Mouse (Mus musculus) kidney, postnatal 14 days (tissue): ENCODE data around the gene Arhgef39.

Source experiments
- DNase-seq: peaks from one replicate; pipeline ENCODE4 v3.0.0; 2022; ENCODE audit warnings: mixed read lengths

Gene Arhgef39

GRCm38 (mm10) chr4:43499407-43500333, at the start of gene Arhgef39:
Gene Arhgef39 (minus strand): TSS chr4:43499695.
- peak; percentile 93 for DNase-seq

- DNase-seq, result no peak
These were observed 49.6 kb upstream of the Arhgef39 start for GRCm38 (mm10) chr4:43549055-43549454.

GRCm38 (mm10) chr4:43547160-43547559, 47.7 kb upstream of the Arhgef39 start:
- no peak for DNase-seq

- peak; percentile 48 for DNase-seq
These were observed 47.0 kb upstream of the Arhgef39 start for GRCm38 (mm10) chr4:43546375-43547047.

- no peak for DNase-seq
These were observed 42.5 kb upstream of the Arhgef39 start for GRCm38 (mm10) chr4:43542044-43542443.

GRCm38 (mm10) chr4:43536031-43536430, 36.5 kb upstream of the Arhgef39 start:
- DNase-seq, result no peak

GRCm38 (mm10) chr4:43535628-43536027, 36.1 kb upstream of the Arhgef39 start:
- DNase-seq, result no peak

GRCm38 (mm10) chr4:43533270-43533669, 33.8 kb upstream of the Arhgef39 start:
- DNase-seq, result peak; percentile 61

GRCm38 (mm10) chr4:43530581-43530980, 31.1 kb upstream of the Arhgef39 start:
- DNase-seq, result peak; percentile 78

GRCm38 (mm10) chr4:43530081-43530501, 30.6 kb upstream of the Arhgef39 start:
- no peak for DNase-seq

- no peak for DNase-seq
These were observed 29.0 kb upstream of the Arhgef39 start for GRCm38 (mm10) chr4:43528487-43528886.

- no peak for DNase-seq
These were observed 28.4 kb upstream of the Arhgef39 start for GRCm38 (mm10) chr4:43527880-43528279.

- DNase-seq, result peak; percentile 93
These were observed 20.5 kb upstream of the Arhgef39 start for GRCm38 (mm10) chr4:43519956-43520355.

- no peak for DNase-seq
These were observed 20.1 kb upstream of the Arhgef39 start for GRCm38 (mm10) chr4:43519551-43519950.

- no peak for DNase-seq
These were observed 16.5 kb upstream of the Arhgef39 start for GRCm38 (mm10) chr4:43515764-43516708.

- DNase-seq, result no peak
These were observed 14.3 kb upstream of the Arhgef39 start for GRCm38 (mm10) chr4:43513791-43514190.

GRCm38 (mm10) chr4:43513300-43513699, 13.8 kb upstream of the Arhgef39 start:
- DNase-seq, result no peak

GRCm38 (mm10) chr4:43512653-43513052, 13.2 kb upstream of the Arhgef39 start:
- DNase-seq, result no peak

- DNase-seq, result no peak
These were observed 12.4 kb upstream of the Arhgef39 start for GRCm38 (mm10) chr4:43511675-43512454.

GRCm38 (mm10) chr4:43509109-43509508, 9.6 kb upstream of the Arhgef39 start:
- no peak for DNase-seq

GRCm38 (mm10) chr4:43508666-43508997, 9.1 kb upstream of the Arhgef39 start:
- no peak for DNase-seq
